Mouse (Mus musculus): ENCODE results near the gene Fam76a. TPM values are rescaled to one million over a fixed set of nuclear protein-coding genes. Genes with fewer than 3 reads are reported as not detected.

The Fam76a gene
- polyA plus RNA-seq, 1 experiment = 21.9 TPM

- Histone ChIP-seq H3K4me3 (replicated peaks; ENCODE audit: extremely low read depth, low read depth, low read length) (no peak overlapping the region), H3K4me1 (ENCODE audit: control insufficient read depth, insufficient read depth, low read length) (peaks cover 21% of the 10 kb centered on the region)
- 30% methylated on average over 13 of the region's 13 CpGs for WGBS
- DNase-seq = no peak
- TF ChIP-seq CTCF (IDR thresholded peaks at IDR 0.05; ENCODE audit: insufficient read depth, low read length) = no peak
- no peak for TF ChIP-seq POLR2A (IDR thresholded peaks at IDR 0.05; ENCODE audit: borderline replicate concordance, extremely low read depth, low read depth, low read length)
Observed at GRCm38 (mm10) chr4:132960864-132961639, 38.7 kb upstream of the Fam76a start.

- Histone ChIP-seq H3K4me3 (replicated peaks; ENCODE audit: extremely low read depth, low read depth, low read length) (no peak overlapping the region), H3K4me1 (ENCODE audit: control insufficient read depth, insufficient read depth, low read length) (peaks cover 21% of the 10 kb centered on the region)
- DNase-seq = no peak
- WGBS = 58% methylated on average over 5 of the region's 5 CpGs
- TF ChIP-seq CTCF (IDR thresholded peaks at IDR 0.05; ENCODE audit: insufficient read depth, low read length) (no peak), POLR2A (IDR thresholded peaks at IDR 0.05; ENCODE audit: borderline replicate concordance, extremely low read depth, low read depth, low read length) (no peak)
Observed at GRCm38 (mm10) chr4:132960313-132960712, 38.0 kb upstream of the Fam76a start.

GRCm38 (mm10) chr4:132959679-132960045 lies 37.3 kb upstream of the Fam76a start:
- Histone ChIP-seq H3K4me3 (replicated peaks; ENCODE audit: extremely low read depth, low read depth, low read length) (no peak overlapping the region), H3K4me1 (ENCODE audit: control insufficient read depth, insufficient read depth, low read length) (peaks cover 21% of the 10 kb centered on the region)
- 47% methylated on average over 3 of the region's 3 CpGs for WGBS
- no peak for DNase-seq
- TF ChIP-seq POLR2A (IDR thresholded peaks at IDR 0.05; ENCODE audit: borderline replicate concordance, extremely low read depth, low read depth, low read length) = no peak
- TF ChIP-seq CTCF (IDR thresholded peaks at IDR 0.05; ENCODE audit: insufficient read depth, low read length) = no peak

GRCm38 (mm10) chr4:132958741-132959678 lies 36.7 kb upstream of the Fam76a start:
- DNase-seq = no peak
- 17% methylated on average over 10 of the region's 10 CpGs for WGBS
- H3K4me3 ChIP-seq (replicated peaks; ENCODE audit: extremely low read depth, low read depth, low read length) = no peak overlapping the region
- TF ChIP-seq CTCF (IDR thresholded peaks at IDR 0.05; ENCODE audit: insufficient read depth, low read length) = no peak
- peak; percentile 46; the same call in 1 of the 2 replicates for TF ChIP-seq POLR2A (IDR thresholded peaks at IDR 0.05; ENCODE audit: borderline replicate concordance, extremely low read depth, low read depth, low read length)
- H3K4me1 ChIP-seq (ENCODE audit: control insufficient read depth, insufficient read depth, low read length) = peaks cover 21% of the 10 kb centered on the region

GRCm38 (mm10) chr4:132955395-132955791 lies 33.0 kb upstream of the Fam76a start:
- H3K4me1 ChIP-seq (ENCODE audit: control insufficient read depth, insufficient read depth, low read length) = peaks cover 12% of the 10 kb centered on the region
- TF ChIP-seq CTCF (IDR thresholded peaks at IDR 0.05; ENCODE audit: insufficient read depth, low read length) (no peak), POLR2A (IDR thresholded peaks at IDR 0.05; ENCODE audit: borderline replicate concordance, extremely low read depth, low read depth, low read length) (no peak)
- WGBS = 42% methylated on average over 2 of the region's 2 CpGs

GRCm38 (mm10) chr4:132954530-132955394 lies 32.4 kb upstream of the Fam76a start:
- TF ChIP-seq POLR2A (IDR thresholded peaks at IDR 0.05; ENCODE audit: borderline replicate concordance, extremely low read depth, low read depth, low read length) = no peak
- TF ChIP-seq CTCF (IDR thresholded peaks at IDR 0.05; ENCODE audit: insufficient read depth, low read length) = no peak
- no peak for DNase-seq
- Histone ChIP-seq H3K4me3 (replicated peaks; ENCODE audit: extremely low read depth, low read depth, low read length) (no peak overlapping the region), H3K4me1 (ENCODE audit: control insufficient read depth, insufficient read depth, low read length) (peaks cover 6% of the 10 kb centered on the region)
- 78% methylated on average over 7 of the region's 7 CpGs for WGBS

More at GRCm38 (mm10) chr4:132955395-132955791, 33.0 kb upstream of the Fam76a start:
- H3K4me3 ChIP-seq (replicated peaks; ENCODE audit: extremely low read depth, low read depth, low read length) = no peak overlapping the region
- DNase-seq = no peak

- DNase-seq = no peak
- no peak for TF ChIP-seq CTCF (IDR thresholded peaks at IDR 0.05; ENCODE audit: insufficient read depth, low read length)
- no peak for TF ChIP-seq POLR2A (IDR thresholded peaks at IDR 0.05; ENCODE audit: borderline replicate concordance, extremely low read depth, low read depth, low read length)
- no peak overlapping the region for H3K4me3 ChIP-seq (replicated peaks; ENCODE audit: extremely low read depth, low read depth, low read length)
- 57% methylated on average over 2 of the region's 2 CpGs for WGBS
- H3K4me1 ChIP-seq (ENCODE audit: control insufficient read depth, insufficient read depth, low read length) = peaks cover 7% of the 10 kb centered on the region
Observed at GRCm38 (mm10) chr4:132950999-132951398, 28.6 kb upstream of the Fam76a start.

GRCm38 (mm10) chr4:132949882-132950532 lies 27.6 kb upstream of the Fam76a start:
- H3K4me1 ChIP-seq (ENCODE audit: control insufficient read depth, insufficient read depth, low read length) = peaks cover 14% of the 10 kb centered on the region
- no peak overlapping the region for H3K4me3 ChIP-seq (replicated peaks; ENCODE audit: extremely low read depth, low read depth, low read length)
- DNase-seq = no peak
- TF ChIP-seq POLR2A (IDR thresholded peaks at IDR 0.05; ENCODE audit: borderline replicate concordance, extremely low read depth, low read depth, low read length) = no peak
- TF ChIP-seq CTCF (IDR thresholded peaks at IDR 0.05; ENCODE audit: insufficient read depth, low read length) = no peak
- 51% methylated on average over 24 of the region's 24 CpGs for WGBS
